Mouse (Mus musculus) heart, postnatal 36 days (tissue): Measurements from ENCODE around the gene Ccdc146. TPM values are rescaled to one million over a fixed set of nuclear protein-coding genes. Genes with fewer than 3 reads are reported as not detected.
A peak's percentile ranks its signal among the peaks of the same experiment; 100 is the strongest.
"Not testable (repeated sequence)": the region's sequence is repeated elsewhere in the genome, so short reads cannot be mapped to it uniquely, and the experiment has no call there.

ENCODE experiments used
- DNase-seq, 2 experiments: peaks; one replicate each; pipeline ENCODE4 v3.0.0; 2021 to 2022
- intact Hi-C: fragments of 180-260 bp; cut with DNase I; formaldehyde crosslinking; loops from one replicate; pipeline ENCODE4 v1.15.1; 2025
- total RNA-seq, 2 experiments: library from RNA; stranded (reverse); gene quantifications; 2 replicates each; pipeline ENCODE4 v1.2.3; 2021

The Ccdc146 gene
- total RNA-seq, 2 experiments from 2014 or later, result 2.1 to 3.4 TPM

- DNase-seq, intact Hi-C loops: not testable (repeated sequence)
Observed at GRCm38 (mm10) chr5:21342265-21342664, 82.2 kb downstream of the Ccdc146 start.

DNA sequence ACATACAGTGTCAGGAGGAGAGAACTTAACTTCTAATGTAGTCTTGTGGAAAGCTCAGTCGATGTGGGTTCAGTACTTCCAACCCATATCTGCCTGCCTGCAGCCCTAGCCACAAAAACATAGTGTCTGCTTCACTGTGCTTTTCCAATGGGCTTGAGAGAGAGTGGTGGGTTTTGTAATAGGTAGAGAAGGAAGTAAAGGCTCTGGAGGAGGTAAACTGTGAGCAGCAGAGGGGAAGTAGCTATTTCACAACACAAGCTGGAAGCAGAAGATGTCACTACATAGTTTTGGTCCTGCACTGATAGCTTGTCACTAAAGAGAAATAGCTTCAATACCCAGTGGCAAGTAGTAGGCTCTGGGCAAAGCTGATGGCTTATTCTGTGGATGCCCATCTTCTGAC is 92.4 kb downstream of the Ccdc146 start:
- intact Hi-C loops, result loop anchor here (5.0 kb wide), 1 partner anchor 40 kb away; the partner anchor contains the start of gene Fgl2
- peak in 1 of 2 experiments; percentile 13 for DNase-seq

DNA sequence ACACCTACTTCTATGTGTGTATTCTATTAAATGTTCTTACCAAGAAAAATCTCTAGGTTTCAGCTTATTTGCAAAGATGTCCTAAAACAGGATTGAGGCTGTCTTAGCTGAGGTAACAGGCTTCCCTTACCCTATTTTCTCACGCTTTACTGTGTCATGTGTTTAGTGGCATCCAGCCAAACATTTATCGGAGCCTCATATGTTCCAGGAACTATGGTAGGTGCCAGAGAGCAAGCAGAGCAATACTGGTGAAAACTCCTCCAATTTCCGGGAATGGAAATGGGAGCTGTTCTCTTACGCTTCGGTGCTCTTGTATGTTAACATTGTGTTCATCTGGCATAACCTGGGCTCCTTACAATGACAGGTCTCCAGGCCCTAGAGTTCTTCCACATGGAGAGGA is 92.8 kb downstream of the Ccdc146 start:
- intact Hi-C loops, result loop anchor here (2.0 to 5.0 kb wide), 2 partner anchors 41 to 67 kb away; partner anchors contain the start of gene Fgl2
- no peak for DNase-seq

GRCm38 (mm10) chr5:21329672-21330665 is 94.5 kb downstream of the Ccdc146 start:
- peak in 1 of 2 experiments; percentile 36 for DNase-seq
- intact Hi-C loops, result loop anchor here (2.0 to 5.0 kb wide), 3 partner anchors 42 to 257 kb away; partner anchors contain the start of gene Fgl2

DNA sequence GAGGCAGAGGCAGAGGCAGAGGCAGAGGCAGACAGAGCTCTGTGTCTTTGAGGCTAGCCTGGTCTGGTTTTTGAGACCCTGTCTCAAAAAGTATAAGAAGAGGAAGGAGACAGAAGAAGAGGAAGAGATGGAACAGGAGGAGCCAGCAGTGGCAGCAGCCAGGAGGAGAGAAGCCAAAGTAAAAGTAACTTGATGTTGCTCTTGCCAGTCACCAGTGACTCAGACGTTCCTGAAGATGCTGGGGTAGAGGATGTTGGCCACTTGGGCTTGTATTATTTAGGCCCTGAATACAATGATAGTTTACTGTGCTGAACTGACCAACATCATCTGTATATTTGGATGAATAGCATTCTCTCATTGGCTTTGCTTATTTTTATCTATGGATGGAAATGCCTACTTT is 95.9 kb downstream of the Ccdc146 start:
- DNase-seq, result peak in 1 of 2 experiments; percentile 17
- intact Hi-C loops, result loop anchor here (5.0 kb wide), 1 partner anchor 259 kb away; no protein-coding TSS in a partner anchor

DNA sequence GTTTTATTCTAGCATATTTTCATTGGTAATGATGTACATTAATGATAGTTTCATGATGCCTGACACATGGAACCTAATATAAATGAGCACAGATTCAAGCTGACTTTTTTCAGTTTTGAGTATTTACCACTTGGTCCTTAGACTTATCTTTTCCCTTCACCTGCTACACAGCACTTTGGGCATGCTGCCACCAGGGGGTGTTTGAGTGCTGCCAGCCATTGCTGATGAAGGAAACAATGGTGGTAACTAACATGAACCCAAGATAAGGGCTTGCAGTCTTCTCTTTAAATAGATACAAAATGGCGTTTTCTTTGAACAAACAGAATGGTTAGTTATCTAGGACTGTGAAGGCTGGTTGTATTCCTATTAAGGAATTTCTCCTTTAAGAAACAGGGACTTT is 98.0 kb downstream of the Ccdc146 start:
- intact Hi-C loops, result loop anchor here (1.0 to 5.0 kb wide), 2 partner anchors 94 to 261 kb away; no protein-coding TSS in a partner anchor
- peak; percentile 66 to 77 for DNase-seq

- intact Hi-C loops, result no loop called here
- no peak for DNase-seq
Observed at GRCm38 (mm10) chr5:21320138-21320537, 104.3 kb downstream of the Ccdc146 start.

DNA sequence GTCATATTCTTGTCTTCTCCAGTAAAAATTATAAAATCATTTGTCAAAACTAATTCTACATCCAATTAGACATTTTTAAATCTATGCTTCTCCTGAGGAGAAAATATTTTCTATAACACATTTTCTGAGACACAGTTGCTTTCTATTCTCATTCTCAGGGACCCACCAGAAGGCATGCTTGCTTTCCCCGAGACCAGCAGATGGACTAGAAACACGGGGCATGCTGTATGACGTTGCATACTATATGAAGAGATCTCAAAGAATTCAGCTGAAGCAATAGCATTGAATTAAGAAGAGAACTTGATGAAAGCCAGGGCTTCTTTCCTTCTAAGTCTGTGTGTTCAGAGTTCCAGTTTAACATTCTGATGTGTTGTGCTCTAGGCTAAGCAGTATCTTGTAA is 109.8 kb downstream of the Ccdc146 start:
- intact Hi-C loops, result no loop called here
- no peak for DNase-seq

DNA sequence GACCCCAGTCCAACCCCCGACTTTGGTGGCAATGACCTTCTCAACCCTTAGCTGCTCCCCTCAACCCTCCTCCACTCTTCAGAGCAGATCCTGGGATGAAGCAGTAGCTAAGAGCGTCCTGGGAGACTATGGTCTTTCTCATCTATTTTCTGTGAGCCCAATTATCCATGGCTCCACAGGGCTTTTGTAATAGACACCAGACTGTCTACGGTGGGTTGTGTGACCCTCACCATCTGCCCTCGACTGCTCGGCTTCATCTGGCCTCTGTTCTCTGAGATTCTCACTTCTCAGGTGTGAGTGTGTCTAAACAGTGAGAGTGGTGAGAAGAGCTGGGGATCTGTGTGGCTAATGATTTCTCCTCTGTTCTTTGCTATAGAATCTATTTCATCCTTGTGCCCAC is 117.3 kb downstream of the Ccdc146 start:
- no peak for DNase-seq
- intact Hi-C loops, result no loop called here

GRCm38 (mm10) chr5:21301011-21301410 is 123.5 kb downstream of the Ccdc146 start:
- intact Hi-C loops, result no loop called here

GRCm38 (mm10) chr5:21300058-21300457 is 124.4 kb downstream of the Ccdc146 start:
- DNase-seq, result no peak
- intact Hi-C loops, result no loop called here

More at GRCm38 (mm10) chr5:21301011-21301410, 123.5 kb downstream of the Ccdc146 start:
- peak; percentile 23 to 36 for DNase-seq

DNA sequence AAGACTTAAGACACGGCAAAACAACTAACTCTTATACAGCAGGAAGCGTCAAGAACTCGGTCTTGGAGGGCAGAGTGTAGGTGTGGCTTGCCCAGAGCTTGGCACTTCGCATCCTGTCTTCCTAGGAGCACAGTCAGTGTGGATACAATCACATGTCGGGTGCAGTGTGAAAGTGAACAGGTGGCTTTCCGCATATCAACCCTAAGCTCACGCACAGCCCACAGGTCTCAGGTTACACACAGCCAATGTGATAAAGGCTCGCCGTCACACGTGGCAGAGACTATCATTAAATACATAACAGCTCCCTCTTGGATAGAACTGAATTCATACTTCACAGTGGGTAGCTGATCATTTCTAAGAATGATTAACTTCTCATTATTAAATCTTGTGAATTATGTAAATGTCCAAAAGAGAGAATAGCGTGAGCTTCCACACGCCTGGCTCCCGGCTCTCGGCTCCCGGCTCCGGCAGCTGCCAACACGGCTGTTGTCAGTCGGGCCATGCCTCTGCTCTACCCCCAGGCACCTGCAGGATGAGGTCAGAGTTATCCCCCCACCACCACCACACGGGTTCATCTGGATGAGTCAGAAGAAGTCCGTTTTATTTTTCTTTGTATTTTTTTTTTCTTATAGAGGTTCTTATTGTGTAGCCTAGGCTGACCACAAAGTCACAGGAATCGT is 125.3 kb downstream of the Ccdc146 start:
- intact Hi-C loops, result no loop called here
- no peak for DNase-seq

DNA sequence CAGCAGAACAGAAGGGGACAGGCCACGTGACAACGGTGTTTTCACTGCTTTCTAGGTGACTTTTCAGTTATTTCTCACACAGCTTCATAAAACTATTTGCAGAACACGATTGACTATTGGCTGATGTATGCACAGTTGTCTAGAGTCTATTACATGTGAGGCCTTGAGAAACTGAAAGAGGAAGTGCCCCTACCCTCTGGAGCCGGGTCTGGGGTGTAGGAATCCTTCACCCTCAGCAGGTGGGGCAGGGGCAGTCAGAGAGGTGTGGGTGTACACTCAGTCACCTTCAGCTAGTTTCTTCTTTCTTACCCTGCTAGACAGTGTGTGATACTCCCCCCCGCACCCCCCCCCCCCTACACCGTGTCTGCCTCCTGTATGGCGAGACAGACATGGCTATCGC is 128.8 kb downstream of the Ccdc146 start:
- intact Hi-C loops, result no loop called here
- DNase-seq, result no peak

- intact Hi-C loops, result no loop called here
- DNase-seq, result no peak
Observed at GRCm38 (mm10) chr5:21290594-21290993, 133.9 kb downstream of the Ccdc146 start.

DNA sequence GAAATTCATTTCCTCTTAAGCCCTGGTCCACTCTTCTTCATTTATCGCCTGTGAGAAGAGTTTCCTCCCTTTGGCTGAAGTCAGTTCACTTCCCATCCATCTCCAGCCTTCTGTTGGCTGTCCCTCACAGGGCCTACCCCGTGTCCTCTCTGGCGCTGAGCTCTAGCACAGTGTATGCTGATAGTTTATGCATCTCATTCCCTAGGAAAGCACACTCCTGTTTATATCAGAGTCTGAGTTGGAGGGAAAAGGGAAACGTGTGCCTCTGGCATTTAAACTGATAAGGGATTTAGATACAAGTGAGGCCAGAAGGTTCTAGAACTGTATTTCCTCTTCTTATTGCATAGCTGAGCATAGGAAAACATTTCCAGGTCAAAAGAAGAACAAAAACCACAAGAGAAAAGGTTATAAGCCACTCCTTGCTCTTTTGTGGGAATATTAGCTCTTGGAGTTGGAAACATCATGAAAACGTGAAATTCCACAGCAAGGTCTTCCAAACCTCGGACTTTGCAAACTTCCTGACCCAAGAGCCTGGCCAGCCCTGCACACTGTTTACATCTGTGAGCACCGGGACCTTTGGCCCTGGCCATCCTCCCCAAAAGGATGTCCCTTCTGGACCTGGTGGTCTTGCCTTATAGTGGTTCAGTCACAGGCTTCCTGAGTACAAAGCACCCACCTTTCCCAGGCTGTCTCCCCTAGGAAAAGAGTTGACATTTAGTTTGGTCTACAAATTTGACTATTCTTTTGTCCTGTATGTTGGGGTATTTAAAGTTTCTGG is 135.6 kb downstream of the Ccdc146 start:
- intact Hi-C loops, result no loop called here
- DNase-seq, result no peak

GRCm38 (mm10) chr5:21283356-21284062 is 141.0 kb downstream of the Ccdc146 start:
- peak in 1 of 2 experiments; percentile 33 for DNase-seq
- intact Hi-C loops, result no loop called here

DNA sequence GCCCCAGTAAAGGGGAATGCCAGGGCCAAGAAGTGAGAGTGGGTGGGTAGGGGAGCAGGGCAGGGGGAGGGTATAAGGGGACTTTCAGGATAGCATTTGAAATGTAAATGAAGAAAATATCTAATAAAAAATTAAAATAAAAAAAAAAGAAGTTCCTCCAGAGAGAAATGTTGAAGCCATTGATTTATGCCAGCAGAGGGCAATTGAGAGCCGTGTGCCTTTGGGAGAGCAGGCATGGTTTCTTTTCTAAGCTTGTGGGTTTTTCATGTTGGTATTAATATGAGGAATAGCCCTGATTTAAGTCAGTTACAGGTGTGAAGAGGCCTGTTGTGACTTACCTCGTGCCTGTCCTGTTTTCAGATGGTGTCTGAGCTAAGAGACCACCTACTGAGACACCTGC is 146.8 kb downstream of the Ccdc146 start:
- intact Hi-C loops, result loop anchor here (1.0 to 2.0 kb wide), 2 partner anchors 95 to 143 kb away; partner anchors contain the start of gene Fgl2
- DNase-seq, result not testable (repeated sequence)

GRCm38 (mm10) chr5:21271386-21272354 is 152.8 kb downstream of the Ccdc146 start:
- DNase-seq, result no peak

More at GRCm38 (mm10) chr5:21271386-21272354, 152.8 kb downstream of the Ccdc146 start:
- intact Hi-C loops, result no loop called here
